Mouse (Mus musculus): ENCODE measurements around the gene Ube2q1.

Gene Ube2q1

DNA sequence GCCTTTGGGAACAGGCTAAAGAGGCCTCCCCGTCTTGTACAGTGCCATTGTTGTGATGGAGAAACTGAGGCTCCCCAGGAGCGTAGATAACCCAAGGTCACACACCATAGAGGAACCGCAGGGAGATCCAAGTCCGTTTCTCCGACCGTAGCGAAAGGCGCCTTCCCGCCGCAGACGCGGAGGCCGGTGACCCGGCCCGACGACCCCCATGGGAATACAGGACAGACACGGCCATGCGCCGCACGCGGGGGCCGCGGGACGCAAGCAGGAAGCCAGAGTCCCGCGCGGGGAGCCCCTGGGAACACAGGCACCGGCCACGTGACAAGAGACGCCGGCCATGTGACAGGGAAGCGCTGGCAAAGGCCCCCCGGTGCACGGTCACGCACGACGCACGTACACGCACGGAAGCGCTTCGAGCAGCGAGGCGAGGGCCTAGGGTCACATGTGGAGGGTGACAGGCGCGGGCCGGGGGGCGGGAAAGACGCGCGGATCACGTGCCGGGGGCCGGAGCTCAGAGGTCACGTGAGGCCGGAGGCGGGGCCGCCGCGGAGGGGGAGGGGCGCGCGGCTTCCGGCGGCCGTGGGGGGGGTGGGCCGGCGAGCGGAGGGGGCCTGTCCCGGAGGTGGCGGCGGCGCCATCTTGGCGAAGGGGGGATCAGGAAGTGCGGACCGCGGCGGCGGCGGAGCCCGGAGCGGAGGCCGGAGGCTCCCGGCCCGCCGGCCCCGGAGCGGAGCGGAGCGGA is at the start of gene Ube2q1:
Gene Ube2q1 (plus strand): TSS at position 649 of the 742 bp plus-strand sequence.
- DNase-seq (ENCODE audit: low read depth, low spot score), result peak; percentile 95

GRCm38 (mm10) chr3:89727028-89727427 is 46.4 kb upstream of the Ube2q1 start:
- no peak for DNase-seq (ENCODE audit: low read depth, low spot score)

DNA sequence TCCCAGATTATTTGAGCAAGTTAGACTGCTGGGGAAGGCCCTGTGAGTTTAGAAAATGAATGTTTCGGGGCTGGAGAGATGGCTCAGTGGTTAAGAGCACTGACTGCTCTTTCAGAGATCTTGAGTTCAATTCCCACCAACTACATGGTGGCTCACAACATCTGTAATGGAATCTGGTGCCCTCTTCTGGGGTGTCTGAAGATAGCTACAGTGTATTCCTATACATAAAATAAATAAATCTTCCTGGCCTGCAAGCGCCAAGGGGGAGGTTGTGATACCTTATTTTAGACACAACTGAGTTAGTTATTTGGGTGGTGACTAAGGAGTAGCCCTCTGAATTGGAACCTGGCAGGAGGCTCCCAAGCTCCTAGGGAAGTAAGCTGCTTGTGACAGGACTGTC is 44.6 kb upstream of the Ube2q1 start:
- DNase-seq (ENCODE audit: low read depth, low spot score), result no peak

DNA sequence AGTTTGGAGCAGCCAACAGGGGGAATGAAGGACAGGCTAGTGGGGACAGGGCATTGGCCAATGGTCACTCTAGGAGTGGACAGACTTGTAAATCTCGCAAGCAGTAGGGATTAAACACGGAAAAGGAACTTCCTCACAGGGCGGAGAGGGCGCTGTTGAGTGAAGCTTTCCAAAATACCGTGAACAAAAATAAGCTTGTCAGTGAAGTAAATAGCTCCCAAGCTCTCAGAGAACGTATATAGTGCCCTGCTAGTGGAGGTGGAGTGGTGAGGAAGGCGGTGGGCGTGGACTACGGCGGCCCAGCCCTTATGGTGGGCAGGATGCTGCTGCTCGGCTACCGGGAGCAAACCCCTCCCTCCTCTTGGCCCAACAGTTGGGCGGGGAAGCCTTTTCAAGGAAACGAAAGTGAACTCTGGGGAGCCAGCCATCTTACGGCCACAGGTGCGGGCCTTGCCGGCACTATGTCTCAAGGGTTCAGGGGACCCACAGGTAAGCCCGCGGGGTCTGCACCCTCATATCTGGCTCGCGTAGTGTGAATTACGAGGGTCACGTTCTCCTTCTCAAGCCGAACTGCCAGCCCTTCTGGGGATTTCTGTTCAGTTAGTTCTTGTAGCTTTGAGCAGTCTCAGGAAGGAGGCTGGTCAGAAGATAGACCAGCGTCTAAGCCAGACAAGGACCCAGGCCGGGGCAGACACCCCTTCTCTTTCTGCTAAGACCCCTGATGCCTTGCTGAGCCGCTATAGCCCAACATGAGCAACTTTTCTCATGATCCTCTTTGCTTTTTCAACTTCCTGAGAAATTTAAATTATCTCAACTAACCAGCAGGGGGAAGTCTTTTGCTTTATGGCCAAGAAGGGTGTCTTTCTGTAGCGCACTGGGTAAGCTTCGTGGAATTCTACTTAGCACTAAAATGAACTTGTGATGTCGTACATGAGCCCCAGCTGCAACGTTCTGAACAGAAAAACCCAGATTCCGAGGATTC is 42.8 kb upstream of the Ube2q1 start:
- DNase-seq (ENCODE audit: low read depth, low spot score), result no peak

DNA sequence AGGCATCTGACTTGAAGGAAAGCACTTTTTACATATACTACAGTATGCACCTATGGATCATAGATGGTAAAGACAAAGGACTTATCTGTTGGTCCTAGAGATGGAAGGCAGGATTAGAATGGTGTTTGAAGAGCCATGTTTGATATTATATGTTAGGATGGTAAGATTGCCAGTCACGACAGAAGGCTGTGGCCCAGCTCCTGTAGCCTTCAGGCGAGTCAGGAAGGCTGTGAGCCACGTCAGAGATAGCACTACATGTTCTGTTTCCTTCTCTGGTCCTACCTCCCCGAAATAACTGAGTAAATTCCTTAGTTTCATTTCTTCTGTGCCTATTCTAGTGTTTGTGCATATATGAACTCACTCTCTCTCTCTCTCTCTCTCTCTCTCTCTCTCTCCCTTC is 41.3 kb upstream of the Ube2q1 start:
- DNase-seq (ENCODE audit: low read depth, low spot score), result no peak

GRCm38 (mm10) chr3:89738509-89738908 is 34.9 kb upstream of the Ube2q1 start:
- DNase-seq (ENCODE audit: low read depth, low spot score), result no peak

- DNase-seq (ENCODE audit: low read depth, low spot score), result no peak
Measured at GRCm38 (mm10) chr3:89752307-89752706, 21.1 kb upstream of the Ube2q1 start.

DNA sequence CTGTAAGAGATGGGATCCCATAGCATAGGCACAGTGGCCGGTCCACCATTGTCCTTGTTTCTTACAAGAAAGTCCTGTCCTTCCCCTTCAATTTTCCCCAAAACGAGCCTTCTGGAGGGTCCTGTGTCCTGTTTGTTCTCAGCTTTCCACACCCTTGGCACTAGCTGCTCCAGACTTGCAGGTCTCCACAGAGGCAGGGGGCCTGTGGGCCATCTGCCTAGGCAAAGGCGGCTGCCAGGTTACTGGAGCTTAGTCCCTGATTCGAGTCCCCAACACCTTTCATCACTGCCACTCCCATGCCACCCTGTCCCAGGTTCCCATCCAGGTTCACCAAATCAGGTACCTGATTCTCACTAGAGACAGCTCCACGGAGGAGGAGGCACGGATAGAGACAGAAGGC is 18.1 kb upstream of the Ube2q1 start:
- no peak for DNase-seq (ENCODE audit: low read depth, low spot score)

DNA sequence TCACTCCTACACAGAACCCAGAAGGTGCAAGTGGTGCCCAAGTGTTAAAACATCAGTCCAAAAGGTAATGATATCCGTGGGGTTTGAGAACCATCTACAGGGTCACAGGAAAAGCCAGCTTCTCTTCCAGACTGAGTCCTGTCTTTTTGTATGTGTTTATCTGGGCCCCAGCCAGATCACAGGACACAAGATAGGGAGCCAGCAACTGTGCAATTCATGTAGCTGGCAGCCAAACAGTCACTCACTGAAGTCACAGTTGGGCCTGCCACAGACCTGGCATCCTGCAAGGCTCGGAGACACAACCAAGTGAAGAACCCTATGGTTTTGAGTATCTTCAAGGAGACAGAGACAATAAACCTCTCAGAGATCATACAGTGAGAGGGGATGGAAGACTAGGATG is 15.6 kb upstream of the Ube2q1 start:
- DNase-seq (ENCODE audit: low read depth, low spot score), result no peak

GRCm38 (mm10) chr3:89759786-89760185 is 13.6 kb upstream of the Ube2q1 start:
- no peak for DNase-seq (ENCODE audit: low read depth, low spot score)

- no peak for DNase-seq (ENCODE audit: low read depth, low spot score)
Measured at GRCm38 (mm10) chr3:89764119-89764724, 9.2 kb upstream of the Ube2q1 start, which contains the start of gene Chrnb2. Chrnb2 (minus strand) TSS chr3:89764632.

DNA sequence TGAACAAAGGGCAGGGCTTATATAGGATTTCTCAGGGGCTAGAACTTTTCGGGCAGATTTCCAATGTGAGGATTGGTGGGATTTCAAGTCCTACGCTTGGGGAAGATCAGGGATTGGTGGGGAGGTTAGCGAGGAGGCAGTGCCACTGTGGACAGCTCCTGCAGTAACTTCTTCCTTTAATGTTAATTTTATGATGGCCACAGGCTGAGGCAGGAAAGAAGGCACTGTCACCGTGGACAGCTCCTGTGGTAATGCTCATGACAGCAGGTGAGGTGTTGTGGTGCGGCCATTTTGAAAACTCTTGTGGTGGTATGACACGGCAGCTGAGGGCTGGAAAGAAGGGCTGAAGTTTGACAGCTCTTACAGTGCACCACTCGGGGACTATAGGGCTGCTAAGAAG is 3.8 kb upstream of the Ube2q1 start:
- no peak for DNase-seq (ENCODE audit: low read depth, low spot score)

DNA sequence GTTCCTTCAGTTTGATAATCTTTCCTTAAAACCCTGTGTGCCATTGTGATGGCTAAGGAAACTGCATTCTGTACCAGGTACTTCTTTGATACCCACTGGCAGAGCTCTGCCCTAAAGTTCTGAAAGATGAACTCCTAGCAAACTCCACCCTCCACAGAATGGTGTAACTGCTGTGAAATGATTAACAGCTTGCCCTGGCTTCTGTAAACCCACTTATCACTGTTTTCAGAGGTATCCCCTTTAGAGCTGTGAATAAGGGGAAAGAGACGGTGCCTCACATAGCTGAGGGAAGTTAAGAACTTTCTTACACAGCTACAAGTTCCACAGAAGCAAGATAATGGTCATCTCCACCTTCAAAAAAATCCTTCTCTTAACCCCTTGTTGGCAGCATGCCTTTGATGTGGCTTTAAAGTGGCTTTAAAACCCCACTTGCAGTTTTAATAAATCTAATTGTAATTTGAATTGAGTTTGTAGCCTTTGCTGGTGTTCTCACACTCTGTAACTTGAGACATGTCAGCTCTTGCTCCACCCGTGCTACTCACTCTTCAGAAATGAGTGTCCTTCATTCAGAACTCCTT is 2.9 kb upstream of the Ube2q1 start:
- DNase-seq (ENCODE audit: low read depth, low spot score), result no peak

GRCm38 (mm10) chr3:89772588-89772967 is 838 bp upstream of the Ube2q1 start:
- DNase-seq (ENCODE audit: low read depth, low spot score), result peak; percentile 70

DNA sequence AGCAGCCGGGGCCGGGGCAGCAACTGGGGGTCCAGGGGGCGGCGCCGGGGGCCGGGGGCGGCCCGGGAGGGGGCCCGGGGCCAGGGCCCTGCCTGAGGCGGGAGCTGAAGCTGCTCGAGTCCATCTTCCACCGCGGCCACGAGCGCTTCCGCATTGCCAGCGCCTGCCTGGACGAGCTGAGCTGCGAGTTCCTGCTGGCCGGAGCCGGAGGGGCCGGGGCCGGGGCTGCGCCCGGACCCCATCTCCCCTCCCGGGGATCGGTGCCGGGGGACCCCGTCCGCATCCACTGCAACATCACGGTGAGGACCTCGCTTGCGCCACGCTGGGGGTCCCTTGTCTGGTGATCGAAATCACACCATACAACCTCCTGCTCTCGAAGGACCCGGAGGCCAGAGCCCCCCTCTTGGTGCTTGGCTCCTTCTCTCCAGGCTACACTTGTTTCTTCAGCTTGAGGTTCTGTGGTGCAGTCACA is 360 bp downstream of the Ube2q1 start:
- no peak for DNase-seq (ENCODE audit: low read depth, low spot score)

DNA sequence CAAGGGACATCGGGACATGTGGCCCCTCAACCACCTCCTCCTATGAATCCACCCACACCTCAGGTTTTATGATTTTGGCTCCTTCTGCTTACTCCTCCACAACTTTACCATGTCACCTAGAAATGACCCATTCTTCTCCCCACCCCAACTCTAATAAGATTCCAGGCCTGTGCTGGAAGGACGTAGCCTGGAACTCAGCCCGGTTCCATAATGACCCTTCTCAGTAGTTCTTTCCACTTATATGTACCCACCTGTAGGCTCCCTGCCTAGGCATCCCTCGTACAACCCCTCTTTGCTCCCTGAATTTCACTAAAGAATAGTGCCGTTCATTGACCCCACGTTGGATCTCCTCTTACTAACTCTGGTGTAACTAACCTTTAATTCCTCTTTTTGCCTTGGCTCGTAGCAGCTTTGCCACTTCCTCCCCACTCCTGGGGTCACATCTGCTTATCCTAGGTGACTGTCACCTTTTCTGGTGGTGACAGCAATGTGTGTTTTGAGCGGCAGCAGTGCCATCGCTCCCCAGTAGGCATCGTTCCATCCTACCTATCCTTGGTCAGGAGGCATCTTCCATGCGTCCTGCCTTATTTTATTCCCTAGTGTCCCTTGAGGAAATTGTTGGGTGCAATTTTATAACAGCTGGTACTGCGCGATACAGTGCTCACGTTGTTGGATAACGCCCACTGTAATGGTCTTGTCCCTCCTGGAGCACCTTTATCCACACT is 982 bp downstream of the Ube2q1 start:
- no peak for DNase-seq (ENCODE audit: low read depth, low spot score)

DNA sequence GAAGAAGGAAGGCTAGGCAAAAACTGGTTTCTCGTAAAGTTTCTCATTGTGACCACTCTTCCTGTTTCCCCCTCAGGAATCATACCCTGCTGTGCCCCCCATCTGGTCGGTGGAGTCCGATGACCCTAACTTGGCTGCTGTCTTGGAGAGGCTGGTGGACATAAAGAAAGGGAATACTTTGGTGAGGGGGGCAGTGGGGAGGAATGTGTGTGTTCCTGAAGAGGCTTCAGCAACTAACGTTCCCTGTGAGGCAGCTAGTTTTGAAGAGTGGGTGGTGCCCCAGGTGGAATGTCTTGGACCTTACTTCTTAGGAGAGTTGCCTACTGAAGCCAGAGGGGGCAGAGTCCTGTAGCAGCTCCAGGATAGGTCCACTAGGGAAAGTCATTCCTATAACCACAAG is 2.6 kb downstream of the Ube2q1 start:
- DNase-seq (ENCODE audit: low read depth, low spot score), result no peak

- no peak for DNase-seq (ENCODE audit: low read depth, low spot score)
Measured at GRCm38 (mm10) chr3:89780102-89780501, 6.7 kb downstream of the Ube2q1 start.

- DNase-seq (ENCODE audit: low read depth, low spot score), result no peak
Measured at GRCm38 (mm10) chr3:89781640-89782039, 8.2 kb downstream of the Ube2q1 start.

DNA sequence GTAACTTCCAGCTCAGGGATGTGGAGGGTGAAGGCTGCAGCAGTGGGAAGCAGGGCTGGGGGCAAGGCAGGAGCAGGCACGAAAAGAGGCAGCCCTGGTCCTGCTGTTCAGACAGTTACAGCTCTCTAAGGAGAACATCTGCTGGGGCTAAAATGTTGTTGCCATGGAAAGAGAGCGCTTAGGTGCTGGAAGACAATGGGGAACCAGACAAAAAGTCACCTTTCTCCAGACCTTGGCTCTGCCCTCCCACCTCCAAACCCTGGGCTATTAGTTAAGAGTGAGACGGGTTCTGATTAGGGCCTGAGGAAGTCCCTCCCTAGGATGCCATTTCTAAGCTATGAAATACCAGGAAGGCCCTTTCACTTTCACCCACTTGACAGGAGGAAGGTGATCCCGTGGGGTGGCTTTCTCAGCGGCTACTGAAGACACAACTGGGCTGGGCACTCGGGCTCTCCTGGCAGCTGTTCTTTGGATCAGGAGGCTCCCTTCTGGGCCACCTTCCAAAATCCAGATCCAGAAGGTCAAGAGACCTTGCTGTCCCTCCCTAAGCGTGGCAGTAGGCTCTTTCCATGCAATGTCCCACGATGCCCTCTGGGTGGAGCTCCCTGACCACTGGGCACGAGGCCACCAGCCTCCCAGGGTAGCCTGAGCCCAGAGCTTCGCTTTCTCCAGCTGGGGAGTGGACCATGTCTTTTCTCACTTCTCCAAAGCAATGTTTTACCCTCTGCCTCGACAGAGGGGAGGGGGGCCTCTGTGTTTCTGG is 11.8 kb downstream of the Ube2q1 start:
- DNase-seq (ENCODE audit: low read depth, low spot score), result no peak

Data from brain, embryonic 18.5 days (tissue).